9 mouse cellular contexts compared by ENCODE assay signal in the genomic region with DNA sequence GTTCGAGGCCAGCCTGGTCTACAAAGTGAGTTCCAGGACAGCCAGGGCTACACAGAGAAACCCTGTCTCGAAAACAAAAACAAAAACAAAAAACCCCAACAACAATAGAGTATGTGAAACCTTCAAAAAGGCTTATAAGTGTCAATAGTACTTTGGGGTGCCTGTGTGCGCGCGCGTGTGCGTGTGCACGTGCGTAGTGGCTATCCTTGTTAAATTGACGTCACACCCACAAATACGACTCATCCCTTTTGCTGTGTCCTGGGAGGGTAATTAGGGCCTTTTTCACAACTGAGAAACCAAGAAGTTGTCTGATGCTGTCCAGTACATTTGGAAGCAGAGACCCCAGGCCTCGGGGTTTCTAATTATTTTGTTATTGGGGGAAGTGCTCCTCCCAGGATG. TPM values are rescaled to one million over a fixed set of nuclear protein-coding genes. Genes with fewer than 3 reads are reported as not detected.
DNase-seq lines count a peak whose midpoint lies in the region; ATAC-seq and TF ChIP-seq lines count a peak whose summit lies in the region.
"Had no signal": no experiment of that assay in that cellular context is flagged by ENCODE, and none has a peak within 500 bp of the region (broad histone marks: within the 10 kb centered on the region; RNA-seq: fewer than 3 reads in every experiment).

No protein-coding gene starts in this region.

- peak overlapping the region; percentile 29 for H3K4me3 ChIP-seq in kidney, postnatal 0 days (replicated peaks; ENCODE audit: low read depth, low read length)
- peak overlapping the region; percentile 30 for H3K4me3 ChIP-seq in embryonic facial prominence, embryonic 12.5 days
- H3K4me3 ChIP-seq in intestine, embryonic 14.5 days (ENCODE audit: low read depth, low read length): peak overlapping the region; percentile 35
- H3K4me3 ChIP-seq in midbrain, postnatal 0 days (ENCODE audit: low read depth, low read length): peak overlapping the region; percentile 27

- peak overlapping the region; percentile 62 for H3K27ac ChIP-seq in kidney, postnatal 0 days
- peak overlapping the region; percentile 97 for H3K27ac ChIP-seq in embryonic facial prominence, embryonic 12.5 days
- H3K27ac ChIP-seq in intestine, embryonic 14.5 days (ENCODE audit: low read depth): peak overlapping the region; percentile 96
- H3K27ac ChIP-seq in midbrain, postnatal 0 days (ENCODE audit: low read depth, low read length): peak overlapping the region; percentile 82

- DNase-seq in kidney, postnatal 0 days (ENCODE audit: low spot score): no peak
- no peak for DNase-seq in kidney, adult 9 months
- no peak for DNase-seq in intestine, embryonic 14.5 days (ENCODE audit: low spot score)
- no peak for DNase-seq in midbrain, postnatal 0 days (ENCODE audit: low spot score)
- DNase-seq in embryo, embryonic 10.5 days (ENCODE audit: low spot score): no peak
- no peak for DNase-seq in thymus, postnatal 0 days (ENCODE audit: low spot score)
- no peak for DNase-seq in lung, adult 18-20 months

- no peaks in the 10 kb centered on the region for H3K27me3 ChIP-seq in kidney, postnatal 0 days (ENCODE audit: insufficient read depth, low read length)
- no peaks in the 10 kb centered on the region for H3K27me3 ChIP-seq in embryonic facial prominence, embryonic 12.5 days
- H3K27me3 ChIP-seq in intestine, embryonic 14.5 days (replicated peaks; ENCODE audit: control insufficient read depth, insufficient read depth, low read length): no peaks in the 10 kb centered on the region
- no peaks in the 10 kb centered on the region for H3K27me3 ChIP-seq in midbrain, postnatal 0 days (ENCODE audit: insufficient read depth, low read length)

- 0 out of 2 replicates have a peak overlapping the region, but pooled peaks have one; percentile 23 for H3K9ac ChIP-seq in kidney, postnatal 0 days (ENCODE audit: low read depth, low read length)
- no peak overlapping the region for H3K9ac ChIP-seq in embryonic facial prominence, embryonic 12.5 days
- H3K9ac ChIP-seq in intestine, embryonic 14.5 days (ENCODE audit: low read length): peak overlapping the region; percentile 49; the same call in 1 of the 2 replicates
- peak overlapping the region; percentile 46 for H3K9ac ChIP-seq in midbrain, postnatal 0 days (replicated peaks; ENCODE audit: low read length, poor library complexity, severe bottlenecking)

- H3K9me3 ChIP-seq in kidney, postnatal 0 days (replicated peaks; ENCODE audit: low read length): no peaks in the 10 kb centered on the region
- no peaks in the 10 kb centered on the region for H3K9me3 ChIP-seq in embryonic facial prominence, embryonic 12.5 days
- no peaks in the 10 kb centered on the region for H3K9me3 ChIP-seq in intestine, embryonic 14.5 days (ENCODE audit: control insufficient read depth, low read length)
- H3K9me3 ChIP-seq in midbrain, postnatal 0 days (ENCODE audit: low read length): no peaks in the 10 kb centered on the region

- 48% methylated on average over 12 of the region's 12 CpGs for WGBS in kidney, postnatal 0 days
- 40% methylated on average over 12 of the region's 12 CpGs for WGBS in embryonic facial prominence, embryonic 12.5 days
- 52% methylated on average over 12 of the region's 12 CpGs for WGBS in intestine, embryonic 14.5 days
- WGBS in midbrain, postnatal 0 days: 61% methylated on average over 12 of the region's 12 CpGs

- H3K36me3 ChIP-seq in kidney, postnatal 0 days (ENCODE audit: insufficient read depth, low read length): no peaks in the 10 kb centered on the region
- no peaks in the 10 kb centered on the region for H3K36me3 ChIP-seq in embryonic facial prominence, embryonic 12.5 days
- no peaks in the 10 kb centered on the region for H3K36me3 ChIP-seq in intestine, embryonic 14.5 days (ENCODE audit: control insufficient read depth, insufficient read depth, low read length)
- H3K36me3 ChIP-seq in midbrain, postnatal 0 days (ENCODE audit: insufficient read depth, low read length): no peaks in the 10 kb centered on the region

- ATAC-seq in kidney, postnatal 0 days (replicated peaks; ENCODE audit: low FRiP score, low read depth): no peak
- ATAC-seq in embryonic facial prominence, embryonic 12.5 days (ENCODE audit: insufficient number of reproducible peaks, insufficient read depth, low FRiP score, low TSS enrichment): no peak
- peak; percentile 13; the same call in 1 of the 2 replicates for ATAC-seq in intestine, embryonic 14.5 days (replicated peaks; ENCODE audit: low FRiP score, low TSS enrichment, low read depth)
- ATAC-seq in midbrain, postnatal 0 days (ENCODE audit: low FRiP score): no peak

- H3K4me2 ChIP-seq in kidney, postnatal 0 days (ENCODE audit: low read length): peak overlapping the region; percentile 62
- peak overlapping the region; percentile 53 for H3K4me2 ChIP-seq in embryonic facial prominence, embryonic 12.5 days (replicated peaks)
- H3K4me2 ChIP-seq in intestine, embryonic 14.5 days (ENCODE audit: low read length): peak overlapping the region; percentile 72
- peak overlapping the region; percentile 62 for H3K4me2 ChIP-seq in midbrain, postnatal 0 days (ENCODE audit: low read depth, low read length, poor library complexity, severe bottlenecking)

- 0 out of 2 replicates have a peak, but pooled peaks cover 4% of the 10 kb centered on the region for H3K4me1 ChIP-seq in kidney, postnatal 0 days (replicated peaks; ENCODE audit: insufficient read depth, low read length)
- peaks cover 18% of the 10 kb centered on the region; the same call in 1 of the 2 replicates for H3K4me1 ChIP-seq in embryonic facial prominence, embryonic 12.5 days
- peaks cover 14% of the 10 kb centered on the region for H3K4me1 ChIP-seq in intestine, embryonic 14.5 days (replicated peaks; ENCODE audit: control insufficient read depth, insufficient read depth, low read length)
- no peaks in the 10 kb centered on the region for H3K4me1 ChIP-seq in midbrain, postnatal 0 days (ENCODE audit: insufficient read depth, low read length)

- TF ChIP-seq CTCF in kidney, postnatal 0 days (IDR thresholded peaks at IDR 0.05; ENCODE audit: low read depth): no peak
- TF ChIP-seq CTCF in midbrain, postnatal 0 days (IDR thresholded peaks at IDR 0.05): no peak

RNA-seq across cellular contexts. Expression of a gene that starts 44.5 kb away (rescaled TPM):
- polyA plus RNA-seq in kidney, postnatal 0 days (2015; fragmentation: Nextera tagmentation; extraction: Ambion mirVana): 23.6 and 26.2 TPM in 2 replicates
- 75.9 and 81.8 TPM in 2 replicates for polyA plus RNA-seq in embryonic facial prominence, embryonic 12.5 days (2016; fragmentation: Nextera tagmentation; extraction: Ambion mirVana)
- 43.5 and 43.9 TPM in 2 replicates for polyA plus RNA-seq in intestine, embryonic 14.5 days (2014; fragmentation: Nextera tagmentation; extraction: Ambion mirVana)
- total RNA-seq in midbrain, postnatal 0 days (2014; rRNA removed): 57.0 and 74.1 TPM in 2 replicates
- polyA plus RNA-seq in midbrain, postnatal 0 days (2015; fragmentation: Nextera tagmentation; extraction: Ambion mirVana): 47.5 and 48.8 TPM in 2 replicates
- polyA plus RNA-seq in thymus, postnatal 0 days (2015; fragmentation: Nextera tagmentation; extraction: Ambion mirVana): 0.74 and 0.75 TPM in 2 replicates
- total RNA-seq: common myeloid progenitor, adult 5-6 weeks had no signal

RNA-seq across cellular contexts. Expression of a gene that starts 59.9 kb away (rescaled TPM):
- polyA plus RNA-seq in kidney, postnatal 0 days (2015; fragmentation: Nextera tagmentation; extraction: Ambion mirVana): not detected in 2 replicates
- polyA plus RNA-seq in embryonic facial prominence, embryonic 12.5 days (2016; fragmentation: Nextera tagmentation; extraction: Ambion mirVana): not detected in 2 replicates
- not detected in 2 replicates for polyA plus RNA-seq in intestine, embryonic 14.5 days (2014; fragmentation: Nextera tagmentation; extraction: Ambion mirVana)
- total RNA-seq in midbrain, postnatal 0 days (2014; rRNA removed): not detected in 2 replicates
- not detected in 2 replicates for polyA plus RNA-seq in midbrain, postnatal 0 days (2015; fragmentation: Nextera tagmentation; extraction: Ambion mirVana)
- not detected in 2 replicates for polyA plus RNA-seq in thymus, postnatal 0 days (2015; fragmentation: Nextera tagmentation; extraction: Ambion mirVana)
- total RNA-seq: common myeloid progenitor, adult 5-6 weeks had no signal

Comparison
In these comparisons a context has a peak if more than half of its experiments do, and no peak if none do; other contexts are left out.
1. RNA of a gene that starts 44.5 kb away (polyA plus RNA-seq): 75.9 to 81.8 TPM in embryonic facial prominence, embryonic 12.5 days, 47.5 to 48.8 TPM in midbrain, postnatal 0 days, 43.5 to 43.9 TPM in intestine, embryonic 14.5 days and 23.6 to 26.2 TPM in kidney, postnatal 0 days; 0.74 to 0.75 TPM in thymus, postnatal 0 days; every median in the first group is over 10 times any median in the second.
2. Peak in every context shown above with its lines, with median percentiles within 50 percentile points of each other: H3K27ac ChIP-seq, H3K4me2 ChIP-seq and H3K4me3 ChIP-seq.